Mouse (Mus musculus): ENCODE measurements around the gene Cdon. TPM values are rescaled to one million over a fixed set of nuclear protein-coding genes. Genes with fewer than 3 reads are reported as not detected.

The Cdon gene
- polyA plus RNA-seq, 2 experiments = 0.36 to 0.52 TPM

GRCm38 (mm10) chr9:35400398-35400797 is 20.5 kb upstream of the Cdon start:
- H3K4me1 ChIP-seq (replicated peaks; ENCODE audit: control insufficient read depth in 2 of 2, insufficient read depth in 2 of 2, low read length in 1 of 2) = no peaks in the 10 kb centered on the region; a peak in 1 of 4 replicates
- no peaks in the 10 kb centered on the region for H3K36me3 ChIP-seq (replicated peaks; ENCODE audit: control insufficient read depth, insufficient read depth, low read depth)
- H3K4me2 ChIP-seq (ENCODE audit: low read depth) = no peak overlapping the region
- 5% methylated on average over 7 of the region's 7 CpGs for WGBS (ENCODE audit: insufficient replicate concordance)
- DNase-seq (ENCODE audit: low read depth in 3 of 3, low spot score in 3 of 3) (no peak), ATAC-seq (ENCODE audit: insufficient read depth) (no peak)
- no peaks in the 10 kb centered on the region for H3K27me3 ChIP-seq (ENCODE audit: control insufficient read depth, insufficient read depth, low read length)
- H3K27ac ChIP-seq = no peak overlapping the region
- no peak overlapping the region for H3K9ac ChIP-seq (replicated peaks)
- TF ChIP-seq CTCF (IDR thresholded peaks at IDR 0.05; ENCODE audit: low read depth) = no peak
- TF ChIP-seq EP300 (IDR thresholded peaks at IDR 0.05; ENCODE audit: low read depth) = no peak
- H3K4me3 ChIP-seq (ENCODE audit: insufficient read depth in 1 of 2, low read depth in 2 of 2, low read length in 2 of 2) = no peak overlapping the region
- H3K9me3 ChIP-seq (ENCODE audit: control insufficient read depth, low read length) = no peaks in the 10 kb centered on the region

GRCm38 (mm10) chr9:35400831-35401230 is 20.1 kb upstream of the Cdon start:
- TF ChIP-seq EP300 (IDR thresholded peaks at IDR 0.05; ENCODE audit: low read depth) (no peak), CTCF (IDR thresholded peaks at IDR 0.05; ENCODE audit: low read depth) (no peak)
- H3K4me2 ChIP-seq (ENCODE audit: low read depth) = no peak overlapping the region

GRCm38 (mm10) chr9:35402584-35402991 is 18.3 kb upstream of the Cdon start:
- DNase-seq (ENCODE audit: low read depth in 3 of 3, low spot score in 3 of 3) (no peak), ATAC-seq (ENCODE audit: insufficient read depth) (no peak)
- H3K4me3 ChIP-seq (ENCODE audit: insufficient read depth in 1 of 2, low read depth in 2 of 2, low read length in 2 of 2) = no peak overlapping the region
- 49% methylated on average over 4 of the region's 4 CpGs for WGBS (ENCODE audit: insufficient replicate concordance)
- H3K27ac ChIP-seq = no peak overlapping the region
- no peaks in the 10 kb centered on the region for H3K36me3 ChIP-seq (replicated peaks; ENCODE audit: control insufficient read depth, insufficient read depth, low read depth)
- H3K4me1 ChIP-seq (replicated peaks; ENCODE audit: control insufficient read depth in 2 of 2, insufficient read depth in 2 of 2, low read length in 1 of 2) = no peaks in the 10 kb centered on the region; a peak in 1 of 4 replicates
- no peak overlapping the region for H3K9ac ChIP-seq (replicated peaks)
- no peak overlapping the region for H3K4me2 ChIP-seq (ENCODE audit: low read depth)
- H3K27me3 ChIP-seq (ENCODE audit: control insufficient read depth, insufficient read depth, low read length) = no peaks in the 10 kb centered on the region
- no peak for TF ChIP-seq CTCF (IDR thresholded peaks at IDR 0.05; ENCODE audit: low read depth)
- no peak for TF ChIP-seq EP300 (IDR thresholded peaks at IDR 0.05; ENCODE audit: low read depth)
- no peaks in the 10 kb centered on the region for H3K9me3 ChIP-seq (ENCODE audit: control insufficient read depth, low read length)

More at GRCm38 (mm10) chr9:35400831-35401230, 20.1 kb upstream of the Cdon start:
- Histone ChIP-seq H3K27me3 (ENCODE audit: control insufficient read depth, insufficient read depth, low read length) (no peaks in the 10 kb centered on the region), H3K9ac (replicated peaks) (no peak overlapping the region), H3K4me3 (ENCODE audit: insufficient read depth in 1 of 2, low read depth in 2 of 2, low read length in 2 of 2) (no peak overlapping the region), H3K27ac (no peak overlapping the region), H3K9me3 (ENCODE audit: control insufficient read depth, low read length) (no peaks in the 10 kb centered on the region), H3K4me1 (replicated peaks; ENCODE audit: control insufficient read depth in 2 of 2, insufficient read depth in 2 of 2, low read length in 1 of 2) (no peaks in the 10 kb centered on the region; a peak in 1 of 4 replicates), H3K36me3 (replicated peaks; ENCODE audit: control insufficient read depth, insufficient read depth, low read depth) (no peaks in the 10 kb centered on the region)
- no peak for DNase-seq (ENCODE audit: low read depth in 3 of 3, low spot score in 3 of 3)
- WGBS (ENCODE audit: insufficient replicate concordance) = 6% methylated on average over 9 of the region's 9 CpGs
- no peak for ATAC-seq (ENCODE audit: insufficient read depth)

GRCm38 (mm10) chr9:35403490-35403889 is 17.4 kb upstream of the Cdon start:
- H3K27me3 ChIP-seq (ENCODE audit: control insufficient read depth, insufficient read depth, low read length) = no peaks in the 10 kb centered on the region
- DNase-seq (ENCODE audit: low read depth in 3 of 3, low spot score in 3 of 3) = no peak
- H3K4me1 ChIP-seq (replicated peaks; ENCODE audit: control insufficient read depth in 2 of 2, insufficient read depth in 2 of 2, low read length in 1 of 2) = no peaks in the 10 kb centered on the region; a peak in 1 of 4 replicates
- no peak overlapping the region for H3K4me2 ChIP-seq (ENCODE audit: low read depth)
- no peak overlapping the region for H3K27ac ChIP-seq
- H3K4me3 ChIP-seq (ENCODE audit: insufficient read depth in 1 of 2, low read depth in 2 of 2, low read length in 2 of 2) = no peak overlapping the region
- no peak overlapping the region for H3K9ac ChIP-seq (replicated peaks)
- no peaks in the 10 kb centered on the region for H3K36me3 ChIP-seq (replicated peaks; ENCODE audit: control insufficient read depth, insufficient read depth, low read depth)
- TF ChIP-seq CTCF (IDR thresholded peaks at IDR 0.05; ENCODE audit: low read depth) = no peak
- no peak for TF ChIP-seq EP300 (IDR thresholded peaks at IDR 0.05; ENCODE audit: low read depth)
- 46% methylated on average over 4 of the region's 4 CpGs for WGBS (ENCODE audit: insufficient replicate concordance)
- no peak for ATAC-seq (ENCODE audit: insufficient read depth)
- H3K9me3 ChIP-seq (ENCODE audit: control insufficient read depth, low read length) = no peaks in the 10 kb centered on the region

- H3K9me3 ChIP-seq (ENCODE audit: control insufficient read depth, low read length) = no peaks in the 10 kb centered on the region
- H3K4me1 ChIP-seq (replicated peaks; ENCODE audit: control insufficient read depth in 2 of 2, insufficient read depth in 2 of 2, low read length in 1 of 2) = no peaks in the 10 kb centered on the region; a peak in 1 of 4 replicates
- no peak overlapping the region; a peak in 1 of 4 replicates for H3K4me3 ChIP-seq (ENCODE audit: insufficient read depth in 1 of 2, low read depth in 2 of 2, low read length in 2 of 2)
- 22% methylated on average over 13 of the region's 13 CpGs for WGBS (ENCODE audit: insufficient replicate concordance)
- TF ChIP-seq EP300 (IDR thresholded peaks at IDR 0.05; ENCODE audit: low read depth) (no peak), CTCF (IDR thresholded peaks at IDR 0.05; ENCODE audit: low read depth) (no peak)
- no peak overlapping the region for H3K27ac ChIP-seq
- H3K36me3 ChIP-seq (replicated peaks; ENCODE audit: control insufficient read depth, insufficient read depth, low read depth) = no peaks in the 10 kb centered on the region
- ATAC-seq (ENCODE audit: insufficient read depth) (no peak), DNase-seq (ENCODE audit: low read depth in 3 of 3, low spot score in 3 of 3) (no peak)
- no peaks in the 10 kb centered on the region for H3K27me3 ChIP-seq (ENCODE audit: control insufficient read depth, insufficient read depth, low read length)
- no peak overlapping the region for H3K9ac ChIP-seq (replicated peaks)
- no peak overlapping the region for H3K4me2 ChIP-seq (ENCODE audit: low read depth)
Observed at GRCm38 (mm10) chr9:35405038-35405905, 15.7 kb upstream of the Cdon start.
